Mouse (Mus musculus) thymus, adult 2 months (tissue): ENCODE results near the gene Trpd52l3.

Source experiments
- CTCF ChIP-seq: fragments of 200-500 bp; IDR thresholded peaks from 2 replicates; pipeline ENCODE4 v1.5.1; 2012; ENCODE audit warnings: mild to moderate bottlenecking, control low read depth, low read length, moderate library complexity, borderline replicate concordance; ENCODE audit not compliant: control insufficient read depth, poor library complexity, insufficient read depth; ENCODE audit errors: extremely low read depth
- POLR2A ChIP-seq: fragments of 200-500 bp; IDR thresholded peaks from 2 replicates; pipeline ENCODE4 v1.6.1; 2012; ENCODE audit warnings: mild to moderate bottlenecking, low read length, control low read depth, moderate library complexity; ENCODE audit not compliant: control insufficient read depth, poor library complexity, insufficient read depth; ENCODE audit errors: extremely low read depth

GRCm38 (mm10) chr19:30010520-30011296, 7.1 kb downstream of the Trpd52l3 start:
- TF ChIP-seq CTCF (no peak), POLR2A (no peak)
